Mouse (Mus musculus) ES-Bruce4 (cell line): Measurements from ENCODE around the gene Hipk2. TPM values are rescaled to one million over a fixed set of nuclear protein-coding genes. Genes with fewer than 3 reads are reported as not detected.

Source experiments
- H3K27ac ChIP-seq: 2 replicates; pipeline ENCODE4 v1.5.1; 2012; ENCODE audit warnings: low read length, inconsistent platforms; ENCODE audit not compliant: insufficient read depth
- H3K27me3 ChIP-seq: 2 replicates; pipeline ENCODE4 v1.6.1; 2012; ENCODE audit warnings: mild to moderate bottlenecking, low read length, inconsistent platforms; ENCODE audit not compliant: control insufficient read depth, poor library complexity, insufficient read depth, severe bottlenecking
- H3K36me3 ChIP-seq: 2 replicates; pipeline ENCODE4 v1.6.1; 2012; ENCODE audit warnings: inconsistent platforms, mild to moderate bottlenecking, low read length, moderate library complexity; ENCODE audit not compliant: control insufficient read depth, poor library complexity, insufficient read depth, severe bottlenecking
- H3K4me1 ChIP-seq: one replicate; pipeline ENCODE4 v1.8.1; 2011; ENCODE audit warnings: low read length; ENCODE audit not compliant: control insufficient read depth, insufficient read depth
- H3K4me3 ChIP-seq: 2 replicates; pipeline ENCODE4 v1.5.1; 2011; ENCODE audit warnings: low read depth, mild to moderate bottlenecking, low read length
- H3K9ac ChIP-seq: 2 replicates; pipeline ENCODE4 v1.6.1; 2012; ENCODE audit warnings: low read depth, mild to moderate bottlenecking, inconsistent platforms; ENCODE audit not compliant: poor library complexity, severe bottlenecking
- H3K9me3 ChIP-seq: replicated peaks from 2 replicates; pipeline ENCODE4 v1.6.1; 2012; ENCODE audit warnings: mild to moderate bottlenecking, low read length, inconsistent platforms; ENCODE audit not compliant: control insufficient read depth, poor library complexity, insufficient read depth, severe bottlenecking
- CTCF ChIP-seq: IDR thresholded peaks from one replicate; pipeline ENCODE4 v1.8.1; 2011; ENCODE audit warnings: low read depth, low read length
- EP300 ChIP-seq: IDR thresholded peaks from 2 replicates; pipeline ENCODE4 v1.6.1; 2011; ENCODE audit warnings: low read depth, low read length; ENCODE audit not compliant: insufficient read depth
- POLR2A ChIP-seq: IDR thresholded peaks from one replicate; pipeline ENCODE4 v1.8.1; 2011; ENCODE audit warnings: low read length; ENCODE audit not compliant: insufficient read depth
- polyA plus RNA-seq: library from polyadenylated mRNA; stranded (reverse); fragments of >200 nt; gene quantifications from 2 replicates; pipeline ENCODE4 v1.2.4, GENCODE M21; 2011; ENCODE audit warnings: low read depth; ENCODE audit not compliant: missing spikeins, insufficient read depth, insufficient read length

Hipk2 gene
- polyA plus RNA-seq, 1 experiment = 17.8 TPM

DNA sequence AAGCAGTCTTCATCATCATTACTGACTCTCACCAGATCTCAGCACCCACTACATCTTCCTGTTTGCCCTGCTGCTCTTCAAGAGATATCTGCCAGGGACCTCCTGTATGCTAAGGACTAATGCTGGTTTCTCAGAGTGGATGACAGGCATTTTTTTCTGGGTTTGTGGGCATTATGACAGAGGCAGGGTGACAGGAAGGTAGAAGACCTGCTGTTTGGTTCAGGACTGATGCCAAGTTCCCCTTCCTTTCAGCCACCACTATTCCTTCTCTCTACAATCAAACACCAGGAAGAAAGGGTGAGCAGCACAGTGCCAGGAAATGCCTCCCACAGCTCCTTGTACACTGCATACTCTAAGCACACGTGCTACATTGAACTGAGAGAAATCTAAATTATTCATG lies 90.2 kb downstream of the Hipk2 start:
- Histone ChIP-seq H3K27ac (no peak overlapping the region), H3K9ac (no peak overlapping the region), H3K4me3 (no peak overlapping the region), H3K9me3 (no peaks in the 10 kb centered on the region), H3K27me3 (no peaks in the 10 kb centered on the region), H3K4me1 (peaks cover 1% of the 10 kb centered on the region), H3K36me3 (no peaks in the 10 kb centered on the region)
- TF ChIP-seq EP300 (no peak), CTCF (no peak), POLR2A (no peak)

GRCm38 (mm10) chr6:38779411-38779810 lies 96.6 kb downstream of the Hipk2 start:
- Histone ChIP-seq H3K9ac (no peak overlapping the region), H3K4me3 (no peak overlapping the region), H3K9me3 (no peaks in the 10 kb centered on the region), H3K27me3 (no peaks in the 10 kb centered on the region), H3K4me1 (no peaks in the 10 kb centered on the region), H3K36me3 (no peaks in the 10 kb centered on the region), H3K27ac (no peak overlapping the region)
- TF ChIP-seq CTCF (no peak), POLR2A (no peak), EP300 (no peak)

- H3K4me3 ChIP-seq = no peak overlapping the region
- H3K27ac ChIP-seq = no peak overlapping the region
- TF ChIP-seq EP300 = no peak
- no peak for TF ChIP-seq CTCF
- no peak overlapping the region for H3K9ac ChIP-seq
- no peaks in the 10 kb centered on the region for H3K4me1 ChIP-seq
- no peaks in the 10 kb centered on the region for H3K27me3 ChIP-seq
- no peaks in the 10 kb centered on the region for H3K9me3 ChIP-seq
- no peaks in the 10 kb centered on the region for H3K36me3 ChIP-seq
Observed at GRCm38 (mm10) chr6:38778887-38779286, 97.1 kb downstream of the Hipk2 start.

DNA sequence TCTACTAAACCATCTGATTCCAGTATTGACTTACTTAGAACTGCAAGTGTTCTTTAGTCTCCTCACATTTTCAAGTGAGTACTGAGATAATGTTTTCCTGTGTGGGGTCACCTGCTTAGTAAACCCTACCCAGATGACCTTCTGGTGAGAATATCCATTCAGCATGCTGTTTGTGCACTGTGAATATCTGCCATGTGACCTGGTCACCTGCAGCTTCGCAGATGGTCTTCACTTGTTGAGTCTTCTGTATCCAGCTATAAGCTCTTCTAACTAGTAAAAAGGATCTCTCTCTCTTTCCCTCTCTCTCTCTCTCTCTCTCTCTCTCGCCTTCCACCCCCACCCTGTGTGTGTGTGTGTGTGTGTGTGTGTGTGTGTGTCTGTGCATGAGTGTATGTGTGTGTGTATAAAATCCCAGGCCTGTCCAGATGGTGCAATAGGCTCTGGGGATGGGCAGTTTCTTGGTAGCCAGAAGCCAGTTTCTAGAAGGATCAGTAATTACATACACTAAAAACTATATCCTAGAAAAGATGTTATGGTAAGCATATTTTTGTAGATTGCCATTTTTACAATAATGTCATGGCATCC lies 99.9 kb downstream of the Hipk2 start:
- H3K4me3 ChIP-seq = no peak overlapping the region
- H3K9ac ChIP-seq = no peak overlapping the region
- no peaks in the 10 kb centered on the region for H3K36me3 ChIP-seq
- H3K9me3 ChIP-seq = no peaks in the 10 kb centered on the region
- H3K27me3 ChIP-seq = no peaks in the 10 kb centered on the region
- H3K27ac ChIP-seq = no peak overlapping the region
- no peaks in the 10 kb centered on the region for H3K4me1 ChIP-seq
- TF ChIP-seq EP300 (no peak), POLR2A (no peak), CTCF (no peak)

- Histone ChIP-seq H3K27me3 (no peaks in the 10 kb centered on the region), H3K4me3 (no peak overlapping the region), H3K9me3 (peaks cover 3% of the 10 kb centered on the region; the same call in 1 of the 2 replicates), H3K36me3 (no peaks in the 10 kb centered on the region), H3K27ac (no peak overlapping the region), H3K4me1 (no peaks in the 10 kb centered on the region), H3K9ac (no peak overlapping the region)
- no peak for TF ChIP-seq POLR2A
- no peak for TF ChIP-seq EP300
- no peak for TF ChIP-seq CTCF
Observed at GRCm38 (mm10) chr6:38772836-38773518, 103.0 kb downstream of the Hipk2 start.

DNA sequence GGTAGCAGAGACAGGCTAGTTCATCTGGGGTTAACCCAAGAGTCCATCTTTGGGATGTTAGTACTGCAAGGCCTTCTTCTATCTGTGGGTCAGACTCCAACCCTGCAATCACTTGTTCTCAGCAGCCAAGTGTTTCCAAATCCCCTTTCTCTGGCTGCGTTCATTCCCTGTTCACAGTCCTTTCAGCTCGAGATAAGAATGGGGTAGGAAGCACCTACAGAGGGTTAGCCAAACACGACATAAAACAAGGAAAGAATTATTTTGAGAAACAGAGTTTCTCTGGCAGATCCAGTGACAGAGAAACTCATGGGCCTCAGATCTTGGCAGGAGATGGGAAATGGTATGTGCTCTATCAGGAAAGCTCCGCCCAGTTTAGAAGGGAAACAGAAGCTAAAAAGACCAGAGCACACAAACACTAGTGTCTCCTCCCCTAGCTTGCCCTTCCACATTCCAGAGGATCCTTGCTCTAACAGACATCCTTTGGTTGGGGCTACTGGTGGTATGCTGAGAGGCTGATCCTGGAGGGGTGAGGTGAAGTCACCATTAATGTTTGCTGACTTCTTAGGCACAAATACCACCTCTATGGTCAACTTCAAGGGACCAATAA lies 104.8 kb downstream of the Hipk2 start:
- no peak overlapping the region for H3K27ac ChIP-seq
- H3K9me3 ChIP-seq = peaks cover 3% of the 10 kb centered on the region; the same call in 1 of the 2 replicates
- H3K4me1 ChIP-seq = no peaks in the 10 kb centered on the region
- H3K27me3 ChIP-seq = no peaks in the 10 kb centered on the region
- no peak overlapping the region for H3K4me3 ChIP-seq
- TF ChIP-seq CTCF (no peak), POLR2A (no peak), EP300 (no peak)
- no peaks in the 10 kb centered on the region for H3K36me3 ChIP-seq
- no peak overlapping the region for H3K9ac ChIP-seq
